Mouse (Mus musculus) forebrain, embryonic 11.5 days (tissue): ENCODE measurements at regions not wholly inside any gene's neighbourhood (a gene's known extent, or its start where the extent isn't known, plus 50 kb on each side); places are given as distances from the start of the nearest gene placed in this dataset.

ENCODE experiments used
- ATAC-seq: fragments of 200-750 bp; cut with Nextera tagmentation; replicated peaks from 2 replicates; pipeline ENCODE4 v1.8.0; 2017; ENCODE audit warnings: moderate TSS enrichment; ENCODE audit not compliant: low FRiP score
- DNase-seq: peaks from one replicate; pipeline ENCODE4 v3.0.0-alpha.2; 2017; ENCODE audit warnings: low spot score
- H3K27ac ChIP-seq: fragments of 300-500 bp; sonication (generic); 2 replicates; pipeline ENCODE4 v1.5.1; 2014; ENCODE audit warnings: low read depth, low read length
- H3K27me3 ChIP-seq: fragments of 300-500 bp; sonication (generic); 2 replicates; pipeline ENCODE4 v1.6.1; 2014; ENCODE audit warnings: mild to moderate bottlenecking, low read length, mixed read lengths; ENCODE audit not compliant: control insufficient read depth, insufficient read depth
- H3K36me3 ChIP-seq: fragments of 300-500 bp; sonication (generic); 2 replicates; pipeline ENCODE4 v1.6.1; 2014; ENCODE audit warnings: mild to moderate bottlenecking, low read length, moderate library complexity, mixed read lengths; ENCODE audit not compliant: control insufficient read depth, insufficient read depth
- H3K4me1 ChIP-seq: fragments of 300-500 bp; sonication (generic); replicated peaks from 2 replicates; pipeline ENCODE4 v1.6.1; 2014; ENCODE audit warnings: low read length, mixed read lengths; ENCODE audit not compliant: control insufficient read depth, insufficient read depth
- H3K4me2 ChIP-seq: fragments of 300-500 bp; sonication (generic); 2 replicates; pipeline ENCODE4 v1.6.1; 2014; ENCODE audit warnings: low read depth, mild to moderate bottlenecking, low read length, moderate library complexity, mixed read lengths; ENCODE audit not compliant: severe bottlenecking
- H3K4me3 ChIP-seq: fragments of 300-500 bp; sonication (generic); 2 replicates; pipeline ENCODE4 v1.5.1; 2014; ENCODE audit warnings: low read depth, low read length
- H3K9ac ChIP-seq: fragments of 300-500 bp; sonication (generic); 2 replicates; pipeline ENCODE4 v1.6.1; 2014; ENCODE audit warnings: low read length
- H3K9me3 ChIP-seq: fragments of 300-500 bp; sonication (generic); 2 replicates; pipeline ENCODE4 v1.6.1; 2016; ENCODE audit warnings: low read length, mixed read lengths; ENCODE audit not compliant: control insufficient read depth
- WGBS: fragments of 180-500 bp; shearing (Covaris S2); extraction: QIAGEN DNeasy Blood & Tissue Kit; methylation state at CpG from one replicate; pipeline ENCODE4 v1.1.7; 2014; 5-methylcytosine and 5-hydroxymethylcytosine counted together

- 81% methylated on average over 2 of the region's 2 CpGs for WGBS
- H3K27me3 ChIP-seq = no peaks in the 10 kb centered on the region
Measured at GRCm38 (mm10) chr6:101517584-101517983, 139.9 kb upstream of the Pdzrn3 start.

GRCm38 (mm10) chr6:101513696-101514095 is 136.0 kb upstream of the Pdzrn3 start:
- H3K4me2 ChIP-seq = no peak overlapping the region
- 85% methylated on average over 2 of the region's 2 CpGs for WGBS
- no peak for ATAC-seq

More at GRCm38 (mm10) chr6:101517584-101517983, 139.9 kb upstream of the Pdzrn3 start:
- Histone ChIP-seq H3K4me2 (no peak overlapping the region), H3K4me3 (no peak overlapping the region), H3K36me3 (no peaks in the 10 kb centered on the region), H3K27ac (no peak overlapping the region), H3K4me1 (no peaks in the 10 kb centered on the region), H3K9ac (no peak overlapping the region), H3K9me3 (no peaks in the 10 kb centered on the region)
- ATAC-seq (no peak), DNase-seq (no peak)

GRCm38 (mm10) chr6:101502149-101502548 is 124.5 kb upstream of the Pdzrn3 start:
- Histone ChIP-seq H3K27ac (no peak overlapping the region), H3K36me3 (no peaks in the 10 kb centered on the region), H3K4me3 (no peak overlapping the region), H3K4me2 (no peak overlapping the region), H3K9ac (no peak overlapping the region), H3K9me3 (no peaks in the 10 kb centered on the region), H3K4me1 (no peaks in the 10 kb centered on the region), H3K27me3 (no peaks in the 10 kb centered on the region)
- no peak for ATAC-seq
- no peak for DNase-seq
- WGBS = 69% methylated on average over 5 of the region's 5 CpGs

More at GRCm38 (mm10) chr6:101513696-101514095, 136.0 kb upstream of the Pdzrn3 start:
- no peaks in the 10 kb centered on the region for H3K9me3 ChIP-seq
- no peak overlapping the region for H3K9ac ChIP-seq
- H3K27me3 ChIP-seq = no peaks in the 10 kb centered on the region
- no peaks in the 10 kb centered on the region for H3K4me1 ChIP-seq
- H3K36me3 ChIP-seq = no peaks in the 10 kb centered on the region
- no peak for DNase-seq
- H3K27ac ChIP-seq = no peak overlapping the region
- H3K4me3 ChIP-seq = no peak overlapping the region

GRCm38 (mm10) chr6:101501716-101502115 is 124.0 kb upstream of the Pdzrn3 start:
- Histone ChIP-seq H3K4me1 (no peaks in the 10 kb centered on the region), H3K4me3 (no peak overlapping the region), H3K27ac (no peak overlapping the region), H3K9ac (no peak overlapping the region), H3K4me2 (no peak overlapping the region), H3K36me3 (no peaks in the 10 kb centered on the region), H3K27me3 (no peaks in the 10 kb centered on the region), H3K9me3 (no peaks in the 10 kb centered on the region)
- ATAC-seq (no peak), DNase-seq (no peak)
- 83% methylated on average over 4 of the region's 4 CpGs for WGBS

GRCm38 (mm10) chr6:101500202-101500601 is 122.5 kb upstream of the Pdzrn3 start:
- Histone ChIP-seq H3K4me3 (no peak overlapping the region), H3K4me1 (no peaks in the 10 kb centered on the region), H3K27me3 (no peaks in the 10 kb centered on the region), H3K27ac (no peak overlapping the region), H3K36me3 (no peaks in the 10 kb centered on the region), H3K9me3 (no peaks in the 10 kb centered on the region), H3K9ac (no peak overlapping the region), H3K4me2 (no peak overlapping the region)
- DNase-seq (no peak), ATAC-seq (no peak)

GRCm38 (mm10) chr6:101488466-101488865 is 110.8 kb upstream of the Pdzrn3 start:
- no peak overlapping the region for H3K4me3 ChIP-seq
- H3K36me3 ChIP-seq = no peaks in the 10 kb centered on the region
- DNase-seq (no peak), ATAC-seq (no peak)
- H3K27me3 ChIP-seq = no peaks in the 10 kb centered on the region
- no peaks in the 10 kb centered on the region for H3K4me1 ChIP-seq
- H3K9ac ChIP-seq = no peak overlapping the region
- no peak overlapping the region for H3K4me2 ChIP-seq
- no peak overlapping the region for H3K27ac ChIP-seq
- 72% methylated on average over 2 of the region's 2 CpGs for WGBS
- no peaks in the 10 kb centered on the region for H3K9me3 ChIP-seq

GRCm38 (mm10) chr6:101484526-101485287 is 107.0 kb upstream of the Pdzrn3 start:
- DNase-seq = no peak
- no peak overlapping the region for H3K4me2 ChIP-seq
- no peak overlapping the region for H3K9ac ChIP-seq
- no peaks in the 10 kb centered on the region for H3K4me1 ChIP-seq
- no peak overlapping the region for H3K4me3 ChIP-seq
- no peaks in the 10 kb centered on the region for H3K9me3 ChIP-seq
- H3K27ac ChIP-seq = no peak overlapping the region
- H3K27me3 ChIP-seq = no peaks in the 10 kb centered on the region
- WGBS = 70% methylated on average over 12 of the region's 12 CpGs
- ATAC-seq = no peak
- H3K36me3 ChIP-seq = no peaks in the 10 kb centered on the region

- DNase-seq (no peak), ATAC-seq (no peak)
- 69% methylated on average over 9 of the region's 9 CpGs for WGBS
- Histone ChIP-seq H3K9ac (no peak overlapping the region), H3K4me1 (no peaks in the 10 kb centered on the region), H3K36me3 (no peaks in the 10 kb centered on the region), H3K27me3 (no peaks in the 10 kb centered on the region), H3K4me3 (no peak overlapping the region), H3K9me3 (no peaks in the 10 kb centered on the region), H3K27ac (no peak overlapping the region), H3K4me2 (no peak overlapping the region)
Measured at GRCm38 (mm10) chr6:101482635-101483465, 105.2 kb upstream of the Pdzrn3 start.
